Mouse (Mus musculus) hindbrain, embryonic 10.5 days (tissue): ENCODE results near the gene Hoxa2. TPM values are rescaled to one million over a fixed set of nuclear protein-coding genes. Genes with fewer than 3 reads are reported as not detected.

Experiments
- DNase-seq: peaks from one replicate; pipeline ENCODE4 v3.0.0-alpha.2; 2017; ENCODE audit warnings: low spot score
- H3K27ac ChIP-seq: fragments of 300-500 bp; sonication (generic); 2 replicates; pipeline ENCODE4 v1.5.1; 2016; ENCODE audit warnings: mild to moderate bottlenecking, moderate library complexity
- H3K27me3 ChIP-seq: fragments of 300-500 bp; sonication (generic); 2 replicates; pipeline ENCODE4 v1.6.1; 2016; ENCODE audit warnings: mild to moderate bottlenecking; ENCODE audit not compliant: poor library complexity, insufficient read depth, severe bottlenecking
- H3K36me3 ChIP-seq: fragments of 300-500 bp; sonication (generic); 2 replicates; pipeline ENCODE4 v1.6.1; 2016; ENCODE audit warnings: mild to moderate bottlenecking, moderate library complexity
- H3K4me1 ChIP-seq: fragments of 300-500 bp; sonication (generic); replicated peaks from 2 replicates; pipeline ENCODE4 v1.6.1; 2016; ENCODE audit warnings: mild to moderate bottlenecking
- H3K4me3 ChIP-seq: fragments of 300-500 bp; sonication (generic); 2 replicates; pipeline ENCODE4 v1.5.1; 2016; ENCODE audit warnings: mild to moderate bottlenecking, moderate library complexity
- H3K9me3 ChIP-seq: fragments of 300-500 bp; sonication (generic); 2 replicates; pipeline ENCODE4 v1.6.1; 2016; ENCODE audit warnings: mild to moderate bottlenecking, moderate library complexity
- WGBS: fragments of 180-500 bp; shearing (Covaris S2); methylation state at CpG from one replicate; pipeline ENCODE4 v1.1.7; 2016; 5-methylcytosine and 5-hydroxymethylcytosine counted together
- polyA plus RNA-seq: library from polyadenylated mRNA; unstranded; fragments of >200 nt; fragmentation: Nextera tagmentation; extraction: Ambion mirVana; gene quantifications from 2 replicates; pipeline ENCODE4 v1.2.1, GENCODE M21; 2016

Gene Hoxa2
- polyA plus RNA-seq, 1 experiment from 2014 or later, result 56.9 TPM

DNA sequence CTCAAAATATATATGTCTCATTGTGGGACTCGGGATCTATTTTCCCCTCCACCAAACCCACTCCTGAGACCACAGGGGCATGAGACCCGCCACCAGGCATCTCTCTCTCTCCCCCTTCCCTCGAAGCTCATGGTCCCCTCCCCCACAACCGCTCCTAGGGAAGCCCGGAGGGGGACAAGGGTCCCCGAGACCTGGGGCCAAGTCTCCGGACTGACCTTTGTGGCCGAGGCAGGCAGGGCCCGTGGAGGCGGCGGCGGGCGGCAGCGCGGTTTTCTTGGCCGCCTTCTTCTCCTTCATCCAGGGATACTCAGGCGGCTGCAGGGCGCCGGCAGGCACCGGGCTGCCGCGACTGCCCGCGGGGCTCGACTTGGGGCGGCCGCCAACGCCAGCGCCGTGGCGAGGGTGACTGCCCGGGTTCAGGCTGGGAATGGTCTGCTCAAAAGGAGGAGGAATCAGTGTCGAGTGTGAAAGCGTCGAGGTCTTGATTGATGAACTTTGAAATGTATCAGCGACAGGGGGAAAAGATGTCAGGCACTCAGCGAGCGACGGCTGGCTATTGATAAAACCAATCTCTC lies 493 bp downstream of the Hoxa2 start:
- H3K4me3 ChIP-seq, result peak overlapping the region; percentile 81
- H3K36me3 ChIP-seq, result no peaks in the 10 kb centered on the region; the same call in 1 of the 2 replicates
- WGBS, result under 1% methylated on average over 39 of the region's 39 CpGs
- peak; percentile 77 for DNase-seq
- H3K4me1 ChIP-seq, result peaks cover 21% of the 10 kb centered on the region
- H3K27me3 ChIP-seq, result peaks cover 100% of the 10 kb centered on the region
- H3K27ac ChIP-seq, result peak overlapping the region; percentile 95
- H3K9me3 ChIP-seq, result no peaks in the 10 kb centered on the region

DNA sequence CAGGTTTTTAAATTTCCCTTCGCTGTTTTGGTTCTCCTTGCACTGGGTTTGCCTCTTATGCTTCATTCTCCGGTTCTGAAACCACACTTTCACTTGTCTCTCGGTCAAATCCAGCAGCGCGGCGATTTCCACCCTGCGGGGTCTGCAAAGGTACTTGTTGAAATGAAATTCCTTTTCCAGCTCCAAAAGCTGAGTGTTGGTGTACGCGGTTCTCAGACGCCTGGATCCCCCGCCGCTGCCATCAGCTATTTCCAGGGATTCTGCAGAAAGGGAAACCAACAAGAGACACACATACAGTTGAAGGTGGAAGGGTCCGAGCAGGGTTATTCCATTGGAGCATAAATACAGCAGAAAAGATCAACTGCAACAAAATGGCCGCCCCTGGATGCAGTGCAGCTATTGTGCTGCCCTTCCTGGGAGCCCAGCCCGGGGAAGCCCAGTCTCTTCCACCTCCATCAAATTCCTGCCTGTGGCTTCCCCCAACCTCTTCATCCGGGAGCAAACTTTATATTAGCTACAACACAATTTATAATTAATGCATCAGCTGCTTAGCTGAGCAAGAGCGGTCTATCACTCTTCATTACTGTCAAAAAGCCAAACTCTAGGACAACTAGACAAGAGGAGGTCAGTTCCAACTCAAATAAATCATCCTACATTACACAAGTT lies 1.1 kb downstream of the Hoxa2 start:
- peaks cover 28% of the 10 kb centered on the region for H3K4me1 ChIP-seq
- peak; percentile 73 for DNase-seq
- no peaks in the 10 kb centered on the region; the same call in 1 of the 2 replicates for H3K36me3 ChIP-seq
- peak overlapping the region; percentile 81 for H3K4me3 ChIP-seq
- H3K9me3 ChIP-seq, result no peaks in the 10 kb centered on the region
- under 1% methylated on average over 17 of the region's 17 CpGs for whole genome bisulfite sequencing
- H3K27me3 ChIP-seq, result peaks cover 100% of the 10 kb centered on the region
- peak overlapping the region; percentile 95 for H3K27ac ChIP-seq

DNA sequence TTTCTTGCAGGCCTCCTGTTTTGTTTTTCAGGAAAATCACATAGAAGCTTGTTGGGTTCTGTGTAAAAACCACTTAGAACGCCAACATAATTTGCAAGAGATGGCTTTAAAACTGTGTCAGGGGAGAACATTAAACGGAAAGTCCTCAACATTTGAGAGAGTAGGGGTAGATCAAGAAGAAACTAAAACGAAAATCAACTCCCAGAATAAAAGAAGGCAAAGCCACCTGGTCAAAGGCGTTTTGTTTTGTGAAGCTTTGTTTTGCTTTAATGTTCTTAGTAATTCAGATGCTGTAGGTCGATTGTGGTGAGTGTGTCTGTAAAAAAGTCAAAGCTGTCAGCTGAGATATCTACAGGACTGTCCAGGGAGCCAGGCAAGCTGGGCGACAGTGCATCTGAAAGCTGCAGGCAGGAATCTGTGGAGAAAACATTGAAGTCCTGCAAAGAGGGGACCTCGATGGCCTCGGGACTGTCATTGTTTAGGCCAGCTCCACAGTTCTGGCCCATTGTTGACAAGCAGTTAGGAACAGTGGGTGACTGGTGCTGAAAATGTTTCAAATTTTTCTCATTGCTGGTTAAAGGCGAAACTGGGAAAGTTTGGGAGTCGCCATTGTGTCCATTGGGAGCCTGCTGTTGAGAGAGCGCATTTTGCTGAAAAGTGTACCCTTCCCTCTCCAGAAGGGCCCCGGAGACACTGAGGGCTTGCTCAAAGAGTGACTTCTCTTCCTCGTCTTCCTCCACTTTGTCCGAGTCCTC lies 1.8 kb downstream of the Hoxa2 start:
- H3K4me3 ChIP-seq, result peak overlapping the region; percentile 81
- peak overlapping the region; percentile 95 for H3K27ac ChIP-seq
- WGBS, result 1% methylated on average over 14 of the region's 14 CpGs
- peaks cover 35% of the 10 kb centered on the region for H3K4me1 ChIP-seq
- peaks cover 100% of the 10 kb centered on the region for H3K27me3 ChIP-seq
- no peaks in the 10 kb centered on the region; the same call in 1 of the 2 replicates for H3K36me3 ChIP-seq
- DNase-seq, result peak; percentile 52
- H3K9me3 ChIP-seq, result no peaks in the 10 kb centered on the region

DNA sequence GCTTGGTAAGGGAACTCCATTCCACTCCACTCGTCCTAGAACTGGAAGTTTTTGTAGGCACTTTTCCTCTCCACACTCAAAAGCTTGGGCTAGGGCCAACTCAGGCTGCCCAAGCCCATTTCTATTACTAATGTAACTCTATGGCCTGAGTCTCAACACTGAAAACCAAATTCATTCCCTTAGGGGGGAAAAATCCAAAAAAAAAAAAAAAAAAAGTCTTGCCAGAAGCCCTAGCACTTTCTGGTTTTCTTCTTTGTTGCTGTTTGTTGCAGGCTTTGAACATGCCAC lies 2.6 kb downstream of the Hoxa2 start:
- Histone ChIP-seq H3K9me3 (no peaks in the 10 kb centered on the region), H3K27ac (peak overlapping the region; percentile 95), H3K27me3 (peaks cover 100% of the 10 kb centered on the region), H3K36me3 (no peaks in the 10 kb centered on the region; the same call in 1 of the 2 replicates), H3K4me1 (peaks cover 36% of the 10 kb centered on the region), H3K4me3 (peak overlapping the region; percentile 81)
- DNase-seq, result peak; percentile 3
- WGBS, result 3% methylated on average over 1 of the region's 1 CpGs

DNA sequence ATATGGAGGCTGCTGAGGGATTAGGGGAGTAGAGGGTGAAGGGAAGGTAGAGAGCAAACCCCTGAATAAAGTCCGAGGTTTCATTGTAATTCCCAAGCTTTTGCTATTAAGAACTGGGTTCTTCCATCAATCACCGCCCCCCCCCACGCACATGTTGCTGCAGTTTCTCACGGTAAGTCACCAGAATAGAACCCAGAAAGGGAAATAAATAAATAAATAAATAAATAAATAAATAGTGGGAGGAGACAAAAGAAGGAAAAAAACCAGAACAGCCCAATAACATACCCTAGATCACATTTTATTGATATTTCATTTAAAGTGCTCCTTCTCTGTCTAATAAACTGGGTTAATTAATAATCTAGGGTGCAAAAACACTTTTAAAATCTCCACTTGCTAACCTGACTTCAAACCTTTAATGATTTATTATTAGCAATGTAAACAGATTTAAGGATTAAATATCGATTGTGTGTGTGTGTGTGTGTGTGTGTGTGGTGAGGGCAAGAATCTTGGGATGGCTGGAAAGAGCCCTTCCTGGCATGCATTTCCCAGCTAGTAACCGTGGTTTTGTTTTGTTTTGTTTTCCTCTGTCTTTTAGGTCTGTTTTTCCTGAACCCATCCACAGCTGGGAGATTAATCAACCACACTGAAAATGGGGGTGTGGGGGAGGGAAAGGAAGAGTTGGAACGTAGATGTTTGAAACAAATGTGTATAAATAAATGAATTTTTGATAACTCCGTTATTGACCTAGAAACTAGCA lies 3.1 kb downstream of the Hoxa2 start:
- Histone ChIP-seq H3K4me1 (peaks cover 36% of the 10 kb centered on the region), H3K27me3 (peaks cover 100% of the 10 kb centered on the region), H3K36me3 (no peaks in the 10 kb centered on the region; the same call in 1 of the 2 replicates), H3K9me3 (no peaks in the 10 kb centered on the region), H3K4me3 (peak overlapping the region; percentile 81), H3K27ac (peak overlapping the region; percentile 95)
- peak; percentile 54 for DNase-seq
- WGBS, result 4% methylated on average over 8 of the region's 8 CpGs

DNA sequence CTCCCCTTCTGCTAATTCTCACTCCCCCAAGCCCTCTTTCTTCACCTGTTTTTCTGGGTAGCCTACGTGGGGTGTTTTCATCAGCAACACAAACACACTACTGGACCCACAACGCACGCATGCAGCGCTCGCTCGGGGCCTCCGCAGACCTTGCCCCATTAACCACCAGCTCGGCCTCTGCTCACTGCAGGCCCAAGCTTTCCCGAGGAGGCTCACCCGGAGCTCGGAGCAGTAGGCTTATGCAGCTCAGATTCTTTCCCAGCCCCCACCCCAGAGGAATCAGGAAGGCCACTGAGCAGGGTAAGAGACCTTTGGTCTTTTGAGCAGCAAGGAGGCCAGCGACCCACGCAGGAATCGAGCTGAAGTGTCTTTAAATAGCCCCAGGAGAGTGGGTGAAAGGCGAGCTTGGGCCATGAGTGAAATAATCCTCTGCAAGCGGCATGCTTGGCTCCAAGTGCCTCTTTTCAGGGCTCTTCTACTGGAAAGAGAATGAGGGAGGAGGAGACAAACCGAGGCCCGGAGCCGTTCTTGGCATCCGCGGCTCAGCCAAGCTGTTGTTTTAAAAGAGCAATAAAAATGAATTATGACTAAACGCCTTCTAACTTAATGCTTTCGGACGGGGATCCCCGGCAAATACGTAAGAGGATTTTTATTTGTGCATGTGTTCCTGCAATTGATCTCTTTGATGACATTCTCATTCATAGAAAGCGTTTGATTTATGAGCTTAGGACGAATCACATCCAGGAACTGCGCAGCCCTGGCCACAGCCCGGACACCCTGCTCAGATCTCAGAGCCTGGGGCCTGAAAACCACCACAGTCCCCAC lies 3.9 kb downstream of the Hoxa2 start:
- Histone ChIP-seq H3K4me3 (peak overlapping the region; percentile 81), H3K27me3 (peaks cover 100% of the 10 kb centered on the region), H3K27ac (peak overlapping the region; percentile 95), H3K36me3 (no peaks in the 10 kb centered on the region; the same call in 1 of the 2 replicates), H3K4me1 (peaks cover 36% of the 10 kb centered on the region), H3K9me3 (no peaks in the 10 kb centered on the region)
- 1% methylated on average over 30 of the region's 30 CpGs for WGBS
- DNase-seq, result peak; percentile 62

DNA sequence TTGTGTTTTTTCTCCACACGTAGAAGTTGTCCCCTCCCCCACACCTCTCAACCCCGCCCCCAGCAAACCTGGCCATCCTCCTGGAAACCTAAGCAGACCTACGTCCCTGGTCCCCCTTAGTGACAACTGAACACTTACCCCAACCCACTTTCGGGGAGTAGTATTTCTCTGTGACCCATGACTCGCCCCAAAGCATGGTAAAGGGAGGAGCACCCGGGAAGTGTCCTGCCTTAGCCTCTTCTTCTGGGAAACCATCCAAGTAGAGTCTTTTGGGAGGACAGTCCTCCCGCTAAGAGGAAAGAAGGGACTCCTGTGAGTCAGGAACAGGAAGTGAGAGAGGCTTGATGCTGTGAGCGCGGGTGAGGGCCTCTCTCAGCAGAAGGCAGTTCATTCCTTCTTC lies 4.7 kb downstream of the Hoxa2 start:
- Histone ChIP-seq H3K9me3 (no peaks in the 10 kb centered on the region), H3K27ac (peak overlapping the region; percentile 95), H3K36me3 (no peaks in the 10 kb centered on the region; the same call in 1 of the 2 replicates), H3K4me3 (peak overlapping the region; percentile 81), H3K27me3 (peaks cover 100% of the 10 kb centered on the region), H3K4me1 (peaks cover 36% of the 10 kb centered on the region)
- 3% methylated on average over 9 of the region's 9 CpGs for WGBS
- DNase-seq, result peak; percentile 47

DNA sequence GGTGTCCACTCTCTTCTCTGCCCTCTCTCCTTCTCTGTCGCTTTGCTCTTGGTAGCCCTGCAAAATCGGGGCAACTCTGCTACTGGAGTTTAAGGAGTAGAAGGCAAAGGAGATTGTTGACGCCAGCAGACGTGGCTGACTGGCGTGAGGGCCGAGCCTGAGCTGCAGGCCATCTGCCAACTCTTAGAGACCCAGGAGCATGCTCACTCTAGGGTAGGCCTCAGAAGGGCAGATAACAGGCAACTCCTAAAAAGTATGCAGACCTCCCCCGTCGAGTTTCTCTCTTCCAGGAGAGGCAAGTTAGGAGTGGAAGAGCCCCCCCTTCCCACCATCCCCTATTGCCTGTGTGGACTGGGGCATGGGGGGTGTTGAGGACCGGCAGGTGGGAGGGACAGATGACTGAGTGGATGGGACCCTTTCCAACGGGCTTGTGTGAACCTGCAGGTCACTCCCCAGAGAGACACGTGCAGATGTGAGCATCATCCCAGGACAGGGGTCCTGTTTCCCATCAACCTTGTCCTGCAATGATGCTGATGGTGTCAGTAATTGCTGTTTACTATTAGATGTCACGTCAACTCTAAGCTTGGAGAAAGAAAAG lies 5.4 kb downstream of the Hoxa2 start:
- peak overlapping the region; percentile 81 for H3K4me3 ChIP-seq
- no peaks in the 10 kb centered on the region for H3K9me3 ChIP-seq
- 3% methylated on average over 12 of the region's 12 CpGs for WGBS
- peak overlapping the region; percentile 95 for H3K27ac ChIP-seq
- no peaks in the 10 kb centered on the region; the same call in 1 of the 2 replicates for H3K36me3 ChIP-seq
- peaks cover 100% of the 10 kb centered on the region for H3K27me3 ChIP-seq
- peaks cover 36% of the 10 kb centered on the region for H3K4me1 ChIP-seq
- DNase-seq, result no peak

DNA sequence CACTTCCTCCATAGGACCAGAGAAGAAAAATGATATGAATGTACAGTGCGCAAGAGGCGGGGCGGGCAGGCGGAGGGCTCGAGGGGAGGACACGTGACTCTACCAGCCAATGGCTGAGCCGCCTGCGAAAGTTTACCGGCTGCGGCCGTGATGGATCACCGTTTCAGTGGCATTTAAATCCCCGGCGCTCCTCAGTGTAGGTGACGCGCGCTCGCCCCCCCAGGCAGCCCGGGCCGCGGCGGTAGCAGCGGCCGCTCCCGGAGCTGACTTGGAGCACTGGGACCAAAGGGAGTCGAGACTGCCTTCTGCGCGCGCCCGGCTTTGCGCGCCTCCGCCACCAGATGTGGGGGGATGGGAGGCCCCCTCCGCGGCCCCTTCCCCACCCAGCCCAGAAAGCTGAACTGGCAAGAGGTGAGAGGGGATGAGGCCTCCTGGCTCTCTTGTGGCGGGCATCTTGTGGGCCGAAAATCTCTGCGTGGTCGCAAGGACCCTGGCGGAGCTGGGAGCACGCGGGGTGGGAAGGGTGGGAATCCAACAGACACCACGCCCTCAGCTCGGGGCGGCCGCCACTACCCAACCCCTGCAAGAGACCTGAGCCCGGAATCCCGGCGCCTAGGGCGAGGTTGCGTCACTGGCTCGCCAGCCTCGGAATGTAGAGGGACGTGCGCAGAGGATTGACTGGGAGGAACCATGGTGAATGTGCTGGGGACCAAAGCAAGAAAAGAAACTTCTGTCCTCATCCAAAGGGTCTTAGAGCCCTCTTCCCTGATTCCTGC lies 6.2 kb downstream of the Hoxa2 start, which contains the start of gene Hoxa1:
TSS of gene Hoxa1 (minus strand) at position 42 of the 776 bp plus-strand sequence.
- H3K27ac ChIP-seq, result peak within 1 kb of the TSS; percentile 95
- under 1% methylated on average over 55 of the region's 55 CpGs for WGBS
- H3K27me3 ChIP-seq, result peaks cover 100% of the 10 kb centered on the region

DNA sequence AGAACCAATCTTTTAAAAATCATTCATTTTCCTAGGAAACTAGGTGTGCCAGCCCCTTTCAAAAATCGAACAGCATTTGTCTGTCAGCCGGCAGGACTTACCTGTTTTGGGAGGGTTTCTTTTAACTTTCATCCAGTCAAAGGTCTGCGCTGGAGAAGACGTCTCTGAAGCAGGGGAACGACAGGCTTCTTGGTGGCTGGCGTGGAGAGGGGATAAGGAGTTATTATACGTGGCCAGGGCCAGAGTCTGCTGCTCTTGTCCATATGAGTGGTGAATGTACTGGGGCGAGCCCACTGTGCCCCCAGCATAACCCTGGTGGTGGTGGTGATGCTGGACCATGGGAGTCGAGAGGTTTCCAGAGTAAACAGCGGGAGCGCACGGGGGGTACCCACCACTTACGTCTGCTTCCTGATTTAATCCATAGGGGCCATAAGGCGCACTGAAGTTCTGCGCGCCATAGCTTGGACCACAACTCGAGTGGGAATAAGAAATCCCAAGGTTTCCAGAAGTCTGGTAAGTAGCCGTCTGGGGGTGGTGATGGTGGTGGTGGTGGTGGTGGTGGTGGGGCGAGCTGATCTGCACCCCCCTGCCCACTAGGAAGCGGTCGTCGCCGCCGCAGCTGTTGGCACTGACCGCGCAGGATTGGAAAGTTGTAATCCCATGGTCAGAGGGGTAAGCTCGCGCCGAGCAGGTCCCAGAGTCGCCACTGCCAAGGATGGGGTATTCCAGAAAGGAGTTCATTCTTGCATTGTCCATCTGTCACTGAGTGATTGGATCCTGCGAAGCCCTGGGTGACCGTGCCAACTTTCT lies 7.0 kb downstream of the Hoxa2 start:
- 2% methylated on average over 32 of the region's 32 CpGs for WGBS
- Histone ChIP-seq H3K27me3 (peaks cover 100% of the 10 kb centered on the region), H3K27ac (no peak overlapping the region; the same call in 1 of the 2 replicates), H3K36me3 (no peaks in the 10 kb centered on the region; the same call in 1 of the 2 replicates), H3K4me3 (peak overlapping the region; percentile 81), H3K4me1 (peaks cover 32% of the 10 kb centered on the region), H3K9me3 (no peaks in the 10 kb centered on the region)
- DNase-seq, result peak; percentile 43

More for the DNA sequence above, 6.2 kb downstream of the Hoxa2 start, which contains the start of gene Hoxa1:
- Histone ChIP-seq H3K4me3 (peak within 1 kb of the TSS; percentile 81), H3K4me1 (peaks cover 32% of the 10 kb centered on the region), H3K36me3 (no peaks in the 10 kb centered on the region; the same call in 1 of the 2 replicates), H3K9me3 (no peaks in the 10 kb centered on the region)
- DNase-seq, result peak; percentile 87
